Mouse (Mus musculus) spleen, adult 2 months (tissue): ENCODE results near the gene Kctd21.

Experiments
- CTCF ChIP-seq: fragments of 200-500 bp; IDR thresholded peaks from 2 replicates; pipeline ENCODE4 v1.5.1; 2011; ENCODE audit warnings: mild to moderate bottlenecking, inconsistent platforms; ENCODE audit not compliant: insufficient read depth, insufficient read length, insufficient replicate concordance; ENCODE audit errors: extremely low read depth
- POLR2A ChIP-seq: fragments of 200-500 bp; IDR thresholded peaks from 2 replicates; pipeline ENCODE4 v1.6.1; 2011; ENCODE audit warnings: low read depth, low read length, inconsistent platforms

DNA sequence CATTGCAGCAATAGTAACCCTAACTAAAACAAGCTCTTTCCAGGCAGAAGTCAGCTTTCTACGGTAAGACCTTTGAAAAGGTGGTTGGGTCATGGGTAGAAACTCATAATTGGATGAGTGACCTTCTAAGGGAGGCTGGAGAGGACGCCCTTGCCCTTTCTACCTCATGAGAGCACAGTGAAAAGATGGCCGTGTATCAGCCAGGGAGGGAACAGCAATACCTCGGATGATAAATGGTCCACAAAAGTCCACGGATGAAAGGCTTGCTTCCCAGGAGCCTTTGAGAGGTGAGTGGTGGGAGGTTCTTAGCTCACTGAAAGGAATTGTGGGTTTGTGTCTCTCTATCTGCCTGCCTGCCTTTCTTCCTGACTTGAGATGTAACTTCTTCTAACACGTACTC, 21.2 kb downstream of the Kctd21 start:
- TF ChIP-seq POLR2A (no peak), CTCF (no peak)
